Mouse (Mus musculus) brain, embryonic 14.5 days (tissue): Measurements from ENCODE around the gene Alg11.

Source experiments
- CTCF ChIP-seq: fragments of 200-500 bp; IDR thresholded peaks from 2 replicates; pipeline ENCODE4 v1.5.1; 2012; ENCODE audit warnings: inconsistent platforms, mild to moderate bottlenecking, moderate library complexity, borderline replicate concordance; ENCODE audit not compliant: insufficient read depth, insufficient read length; ENCODE audit errors: extremely low read depth
- POLR2A ChIP-seq: fragments of 200-500 bp; IDR thresholded peaks from 2 replicates; pipeline ENCODE4 v1.6.1; 2012; ENCODE audit warnings: mild to moderate bottlenecking, inconsistent platforms, borderline replicate concordance; ENCODE audit not compliant: poor library complexity, insufficient read depth, insufficient read length, severe bottlenecking; ENCODE audit errors: extremely low read depth

- TF ChIP-seq POLR2A (no peak), CTCF (no peak)
Measured at GRCm38 (mm10) chr8:22039468-22040152, 20.9 kb upstream of the Alg11 start.
